Mouse (Mus musculus) liver, embryonic 11.5 days (tissue): Measurements from ENCODE around the gene Baz2b. TPM values are rescaled to one million over a fixed set of nuclear protein-coding genes. Genes with fewer than 3 reads are reported as not detected.

Source experiments
- ATAC-seq: fragments of 200-750 bp; cut with Nextera tagmentation; replicated peaks from 2 replicates; pipeline ENCODE4 v1.8.0; 2017; ENCODE audit warnings: moderate number of reproducible peaks, mild to moderate bottlenecking, moderate TSS enrichment, moderate library complexity; ENCODE audit not compliant: low FRiP score
- DNase-seq: peaks from one replicate; pipeline ENCODE4 v3.0.0-alpha.2; 2017; ENCODE audit warnings: low spot score
- H3K27ac ChIP-seq: fragments of 300-500 bp; sonication (generic); 2 replicates; pipeline ENCODE4 v1.5.1; 2014; ENCODE audit warnings: mild to moderate bottlenecking, low read depth, low read length, control low read depth
- H3K27me3 ChIP-seq: fragments of 300-500 bp; sonication (generic); replicated peaks from 2 replicates; pipeline ENCODE4 v1.6.1; 2014; ENCODE audit warnings: low read length, mixed read lengths; ENCODE audit not compliant: control insufficient read depth, insufficient read depth
- H3K36me3 ChIP-seq: fragments of 300-500 bp; sonication (generic); 2 replicates; pipeline ENCODE4 v1.6.1; 2014; ENCODE audit warnings: mild to moderate bottlenecking, low read length, moderate library complexity, mixed read lengths; ENCODE audit not compliant: control insufficient read depth, insufficient read depth
- H3K4me1 ChIP-seq: fragments of 300-500 bp; sonication (generic); replicated peaks from 2 replicates; pipeline ENCODE4 v1.6.1; 2014; ENCODE audit warnings: low read length, mixed read lengths; ENCODE audit not compliant: control insufficient read depth, insufficient read depth
- H3K4me2 ChIP-seq: fragments of 300-500 bp; sonication (generic); 2 replicates; pipeline ENCODE4 v1.6.1; 2014; ENCODE audit warnings: mild to moderate bottlenecking, control low read depth, moderate library complexity
- H3K4me3 ChIP-seq: fragments of 300-500 bp; sonication (generic); 2 replicates; pipeline ENCODE4 v1.5.1; 2014; ENCODE audit warnings: low read depth, low read length, control low read depth
- H3K9ac ChIP-seq: fragments of 300-500 bp; sonication (generic); 2 replicates; pipeline ENCODE4 v1.6.1; 2014; ENCODE audit warnings: low read depth, low read length, control low read depth
- H3K9me3 ChIP-seq: fragments of 300-500 bp; sonication (generic); 2 replicates; pipeline ENCODE4 v1.6.1; 2016; ENCODE audit warnings: low read length, inconsistent platforms, mixed read lengths; ENCODE audit not compliant: control insufficient read depth
- WGBS: fragments of 180-500 bp; shearing (Covaris S2); extraction: QIAGEN DNeasy Blood & Tissue Kit; methylation state at CpG from one replicate; pipeline ENCODE4 v1.1.7; 2014; 5-methylcytosine and 5-hydroxymethylcytosine counted together
- polyA plus RNA-seq: library from polyadenylated mRNA; unstranded; fragments of >200 nt; fragmentation: Nextera tagmentation; extraction: Ambion mirVana; gene quantifications from 2 replicates; pipeline ENCODE4 v1.2.1, GENCODE M21; 2014

Gene Baz2b
- polyA plus RNA-seq, 1 experiment from 2014 or later, result 35.2 TPM

DNA sequence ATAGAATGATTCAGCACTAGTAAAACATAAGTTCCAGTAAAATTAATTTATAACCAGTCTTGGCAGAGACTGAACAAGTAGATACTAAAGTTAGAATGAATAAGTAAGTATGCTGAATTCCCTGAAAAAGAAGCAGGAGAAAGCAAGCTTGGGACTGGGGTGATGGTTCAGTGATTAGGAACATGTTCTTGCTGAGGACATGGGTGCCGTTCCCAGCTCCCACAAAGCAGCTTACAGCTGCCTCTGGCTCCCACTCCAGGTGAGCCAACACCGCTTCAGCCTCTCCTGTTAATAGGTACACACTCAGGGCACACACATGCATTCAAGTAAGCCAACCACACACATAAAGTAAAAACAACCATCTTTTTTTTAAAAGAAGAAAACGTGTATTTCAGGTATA lies 32.1 kb downstream of the Baz2b start:
- Histone ChIP-seq H3K9ac (no peak overlapping the region), H3K27ac (no peak overlapping the region), H3K4me1 (no peaks in the 10 kb centered on the region), H3K4me2 (no peak overlapping the region), H3K27me3 (no peaks in the 10 kb centered on the region), H3K4me3 (no peak overlapping the region), H3K36me3 (no peaks in the 10 kb centered on the region), H3K9me3 (no peaks in the 10 kb centered on the region)
- ATAC-seq (no peak), DNase-seq (no peak)
- WGBS, result 81% methylated on average over 3 of the region's 3 CpGs

DNA sequence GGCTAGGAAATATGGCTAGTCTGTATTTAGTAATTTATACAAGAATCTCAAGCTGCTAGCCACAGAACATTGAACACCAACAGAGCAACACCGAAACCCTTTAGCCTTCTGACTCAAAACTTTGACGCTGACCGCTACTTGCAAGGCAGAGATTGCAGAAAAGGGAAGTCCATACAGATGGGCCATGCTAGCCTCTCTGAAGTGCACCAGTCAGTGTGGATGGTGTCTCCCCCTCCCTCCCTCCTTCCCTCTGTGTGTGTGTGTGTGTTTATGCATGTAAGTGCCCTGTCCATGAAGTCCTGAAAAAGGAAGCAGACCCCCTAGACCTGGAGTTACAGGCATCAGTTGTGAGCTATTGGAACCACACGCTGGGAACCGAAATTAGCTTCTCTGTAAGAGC lies 33.6 kb downstream of the Baz2b start:
- 61% methylated on average over 5 of the region's 5 CpGs for WGBS
- no peaks in the 10 kb centered on the region for H3K36me3 ChIP-seq
- H3K27me3 ChIP-seq, result no peaks in the 10 kb centered on the region

DNA sequence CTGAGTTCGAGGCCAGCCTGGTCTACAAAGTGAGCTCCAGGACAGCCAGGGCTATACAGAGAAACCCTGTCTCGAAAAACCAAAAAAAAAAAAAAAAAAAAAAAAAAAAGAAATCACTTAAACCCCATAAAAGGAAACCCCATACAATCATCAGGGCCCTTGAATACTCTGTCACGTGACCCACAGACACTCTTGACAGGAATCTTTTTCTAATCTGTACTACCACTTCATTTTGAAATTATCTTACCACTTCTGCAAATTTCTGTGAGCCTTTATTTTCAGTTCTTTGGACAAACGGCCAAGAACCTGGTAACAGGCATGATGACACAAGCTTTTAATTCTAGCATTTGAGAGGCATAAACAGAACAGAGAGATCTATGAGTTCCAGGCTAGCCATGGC lies 34.6 kb downstream of the Baz2b start:
- Histone ChIP-seq H3K27me3 (no peaks in the 10 kb centered on the region), H3K9ac (no peak overlapping the region), H3K9me3 (no peaks in the 10 kb centered on the region), H3K36me3 (no peaks in the 10 kb centered on the region), H3K27ac (no peak overlapping the region), H3K4me1 (no peaks in the 10 kb centered on the region), H3K4me3 (no peak overlapping the region), H3K4me2 (no peak overlapping the region)
- WGBS, result 90% methylated on average over 3 of the region's 4 CpGs
- DNase-seq (no peak), ATAC-seq (no peak)

More for the DNA sequence above, 33.6 kb downstream of the Baz2b start:
- Histone ChIP-seq H3K9me3 (no peaks in the 10 kb centered on the region), H3K9ac (no peak overlapping the region), H3K4me1 (no peaks in the 10 kb centered on the region), H3K27ac (no peak overlapping the region), H3K4me2 (no peak overlapping the region), H3K4me3 (no peak overlapping the region)
- no peak for ATAC-seq
- no peak for DNase-seq

DNA sequence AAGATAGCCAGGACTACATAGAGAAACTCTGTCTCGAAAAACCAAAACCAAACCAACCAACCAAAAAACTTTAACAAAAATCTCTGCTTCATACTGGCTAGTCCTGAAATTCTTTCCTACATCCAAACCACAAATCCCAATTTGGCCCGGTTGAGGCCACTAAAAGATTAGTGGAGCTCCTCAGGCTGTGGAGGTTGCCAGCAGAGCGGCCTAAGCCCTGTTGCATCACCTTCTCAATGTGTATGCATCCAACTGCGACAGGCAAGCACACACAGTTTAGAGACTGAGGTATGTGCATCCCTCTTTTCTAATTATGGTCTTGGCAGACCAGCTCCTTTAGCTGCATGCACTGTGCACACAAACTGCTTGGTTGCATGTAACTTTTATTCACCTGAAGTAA lies 36.0 kb downstream of the Baz2b start:
- no peak overlapping the region for H3K4me3 ChIP-seq
- 87% methylated on average over 4 of the region's 4 CpGs for WGBS
- DNase-seq, result no peak

DNA sequence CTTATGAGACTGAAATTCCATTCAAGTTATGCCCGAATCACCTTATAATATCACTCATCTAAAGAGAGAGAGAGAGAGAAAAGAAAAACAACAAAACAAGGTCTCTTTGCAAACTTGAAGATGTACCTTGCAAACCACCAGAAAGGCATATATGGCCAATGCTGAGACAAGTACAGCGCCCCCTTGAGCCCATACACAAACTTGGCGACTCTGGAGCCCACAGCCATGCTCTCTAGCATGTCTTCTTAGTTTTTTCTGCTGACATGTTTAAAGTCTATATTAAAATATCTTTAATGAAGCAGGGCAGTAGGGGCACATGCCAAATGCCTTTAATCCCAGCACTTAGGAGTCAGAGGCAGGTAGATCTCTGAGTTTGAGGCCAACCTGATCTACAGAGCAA lies 36.4 kb downstream of the Baz2b start:
- no peak overlapping the region for H3K4me3 ChIP-seq
- WGBS, result 54% methylated on average over 3 of the region's 3 CpGs
- no peak overlapping the region for H3K27ac ChIP-seq
- no peaks in the 10 kb centered on the region for H3K27me3 ChIP-seq
- no peak overlapping the region for H3K4me2 ChIP-seq
- H3K36me3 ChIP-seq, result no peaks in the 10 kb centered on the region
- H3K9ac ChIP-seq, result no peak overlapping the region
- H3K9me3 ChIP-seq, result no peaks in the 10 kb centered on the region
- no peaks in the 10 kb centered on the region for H3K4me1 ChIP-seq
- ATAC-seq, result no peak
- no peak for DNase-seq

More for the DNA sequence above, 36.0 kb downstream of the Baz2b start:
- Histone ChIP-seq H3K4me2 (no peak overlapping the region), H3K4me1 (no peaks in the 10 kb centered on the region), H3K9me3 (no peaks in the 10 kb centered on the region), H3K9ac (no peak overlapping the region), H3K36me3 (no peaks in the 10 kb centered on the region), H3K27me3 (no peaks in the 10 kb centered on the region), H3K27ac (no peak overlapping the region)
- no peak for ATAC-seq

DNA sequence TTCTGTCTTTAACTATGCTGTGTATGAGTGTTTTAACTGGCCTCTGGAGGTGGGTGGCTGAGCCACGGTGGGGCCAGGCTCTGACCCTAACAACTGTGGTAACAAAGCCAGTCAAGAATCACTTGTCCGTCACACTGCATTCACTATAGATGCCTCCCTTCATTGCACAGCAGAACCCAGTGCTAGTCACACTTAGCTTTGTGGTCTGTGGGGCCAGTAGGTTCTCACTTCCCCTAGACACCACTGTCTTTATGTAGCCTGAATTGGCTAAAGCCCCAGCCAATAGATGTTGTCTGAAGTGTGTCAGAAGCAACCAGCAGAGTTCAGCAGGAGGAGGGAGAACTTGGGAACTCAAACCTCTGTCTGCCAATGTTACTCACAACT lies 37.1 kb downstream of the Baz2b start:
- no peak for ATAC-seq
- Histone ChIP-seq H3K9me3 (no peaks in the 10 kb centered on the region), H3K27me3 (no peaks in the 10 kb centered on the region), H3K4me1 (no peaks in the 10 kb centered on the region), H3K9ac (no peak overlapping the region), H3K36me3 (no peaks in the 10 kb centered on the region), H3K4me3 (no peak overlapping the region), H3K27ac (no peak overlapping the region), H3K4me2 (no peak overlapping the region)
- no peak for DNase-seq
- WGBS, result 53% methylated on average over 2 of the region's 2 CpGs

DNA sequence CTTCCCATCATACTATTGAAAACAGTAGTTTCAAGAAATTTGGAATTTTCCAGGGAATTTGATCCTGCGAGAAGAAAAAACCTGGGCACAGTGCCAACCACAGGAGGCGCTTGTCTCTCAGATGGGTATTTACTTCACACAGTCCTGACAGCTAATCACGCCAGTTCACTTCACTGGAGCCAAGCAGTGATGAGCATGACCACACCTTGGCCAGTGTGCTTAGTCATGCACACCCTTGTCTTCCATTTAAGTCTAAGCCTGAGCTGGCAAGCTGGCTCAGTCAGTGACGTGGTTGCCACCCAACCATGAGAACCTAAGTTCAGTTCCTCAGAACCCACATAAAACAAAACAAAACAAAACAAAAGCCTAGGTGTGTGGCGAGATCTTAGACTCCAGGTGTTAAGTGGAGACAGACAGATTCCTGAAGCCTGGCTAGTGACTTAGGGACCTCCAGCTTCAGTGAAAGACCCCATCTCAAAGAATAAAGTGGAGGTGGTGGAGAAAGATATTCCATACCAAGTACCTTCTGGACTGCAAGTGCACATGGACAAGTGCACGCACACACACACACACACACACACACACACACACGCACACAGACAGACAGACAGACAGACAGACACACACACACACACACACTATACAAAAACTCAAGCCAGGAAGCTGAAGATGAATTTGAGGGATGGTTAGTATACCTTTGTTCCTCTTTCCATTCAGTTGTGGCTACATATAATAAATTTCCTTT lies 37.7 kb downstream of the Baz2b start:
- DNase-seq (no peak), ATAC-seq (no peak)
- Histone ChIP-seq H3K27me3 (no peaks in the 10 kb centered on the region), H3K4me2 (no peak overlapping the region), H3K9ac (no peak overlapping the region), H3K27ac (no peak overlapping the region), H3K4me1 (no peaks in the 10 kb centered on the region), H3K4me3 (no peak overlapping the region), H3K9me3 (no peaks in the 10 kb centered on the region), H3K36me3 (no peaks in the 10 kb centered on the region)
- 73% methylated on average over 7 of the region's 7 CpGs for WGBS

DNA sequence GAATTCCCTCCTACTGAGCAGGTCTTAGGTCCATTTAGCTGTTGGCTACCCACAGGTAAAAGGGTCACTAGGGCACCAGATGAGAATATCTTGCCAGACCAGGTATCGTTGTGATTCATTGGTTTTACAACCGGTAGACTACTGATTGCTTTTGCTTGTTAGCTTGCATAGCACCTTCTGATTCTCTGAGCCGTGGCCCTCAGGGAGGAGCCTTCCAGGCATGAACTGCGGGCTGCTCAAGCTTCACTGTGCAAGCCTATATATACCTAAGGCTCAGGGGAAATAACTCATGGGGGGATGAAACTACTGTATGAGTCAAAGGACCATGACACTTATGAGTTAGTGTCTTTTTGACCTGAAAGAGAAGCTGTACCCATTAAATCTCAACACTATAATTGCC lies 42.8 kb downstream of the Baz2b start:
- ATAC-seq, result no peak
- peaks cover 5% of the 10 kb centered on the region for H3K4me1 ChIP-seq

DNA sequence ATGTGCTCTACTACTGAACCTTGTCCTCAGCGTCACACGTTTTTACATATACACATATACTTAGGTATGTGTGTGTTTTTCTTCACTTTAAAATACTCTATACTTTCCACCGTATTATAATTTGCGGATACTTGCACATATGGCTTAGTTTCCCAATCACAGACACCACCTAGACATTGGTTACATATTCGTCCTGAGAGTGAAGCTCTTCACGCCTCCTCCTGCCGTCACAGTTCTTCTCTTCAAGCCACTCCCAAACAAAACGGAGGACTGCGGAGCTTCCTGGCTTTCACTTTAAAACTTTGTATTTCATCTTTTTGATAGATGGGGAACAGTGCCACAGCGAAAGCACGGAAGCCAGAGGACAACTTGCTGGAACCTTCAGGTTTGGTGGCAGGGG lies 44.0 kb downstream of the Baz2b start:
- Histone ChIP-seq H3K4me2 (no peak overlapping the region), H3K9me3 (no peaks in the 10 kb centered on the region), H3K4me3 (no peak overlapping the region), H3K36me3 (no peaks in the 10 kb centered on the region), H3K27me3 (no peaks in the 10 kb centered on the region), H3K4me1 (peaks cover 5% of the 10 kb centered on the region), H3K9ac (no peak overlapping the region), H3K27ac (no peak overlapping the region)
- ATAC-seq (no peak), DNase-seq (no peak)
- 90% methylated on average over 11 of the region's 11 CpGs for WGBS

More for the DNA sequence above, 42.8 kb downstream of the Baz2b start:
- Histone ChIP-seq H3K4me2 (no peak overlapping the region), H3K27me3 (no peaks in the 10 kb centered on the region), H3K9ac (no peak overlapping the region), H3K36me3 (no peaks in the 10 kb centered on the region), H3K4me3 (no peak overlapping the region), H3K27ac (no peak overlapping the region), H3K9me3 (no peaks in the 10 kb centered on the region)
- DNase-seq, result no peak
- WGBS, result 89% methylated on average over 4 of the region's 4 CpGs
